Mouse (Mus musculus): ENCODE data around the gene Surf6. TPM values are rescaled to one million over a fixed set of nuclear protein-coding genes. Genes with fewer than 3 reads are reported as not detected.

Gene Surf6
- total RNA-seq (2015) (14.7 and 26.2 TPM in 2 replicates), total RNA-seq (2017) (50.7 and 56.8 TPM in 2 replicates)

GRCm38 (mm10) chr2:26902467-26903220 is at the start of gene Surf6:
Surf6 (minus strand) TSS chr2:26902879.
- ATAC-seq (replicated peaks; ENCODE audit: poor library complexity), result peak; percentile 94

GRCm38 (mm10) chr2:26952193-26952592 is 49.5 kb upstream of the Surf6 start:
- ATAC-seq (replicated peaks; ENCODE audit: poor library complexity), result no peak

- ATAC-seq (replicated peaks; ENCODE audit: poor library complexity), result no peak
Measured at GRCm38 (mm10) chr2:26951346-26951905, 48.7 kb upstream of the Surf6 start.

- ATAC-seq (replicated peaks; ENCODE audit: poor library complexity), result no peak
Measured at GRCm38 (mm10) chr2:26950411-26950810, 47.7 kb upstream of the Surf6 start.

GRCm38 (mm10) chr2:26943253-26943652 is 40.6 kb upstream of the Surf6 start:
- no peak for ATAC-seq (replicated peaks; ENCODE audit: poor library complexity)

- ATAC-seq (replicated peaks; ENCODE audit: poor library complexity), result peak; percentile 95
Measured at GRCm38 (mm10) chr2:26941539-26941938, 38.9 kb upstream of the Surf6 start.

- ATAC-seq (replicated peaks; ENCODE audit: poor library complexity), result no peak
Measured at GRCm38 (mm10) chr2:26936425-26936824, 33.7 kb upstream of the Surf6 start.

GRCm38 (mm10) chr2:26935286-26935685 is 32.6 kb upstream of the Surf6 start:
- ATAC-seq (replicated peaks; ENCODE audit: poor library complexity), result no peak

GRCm38 (mm10) chr2:26933304-26934055 is 30.8 kb upstream of the Surf6 start, which contains the start of the genes Surf4 and Stkld1:
Surf4 (minus strand) TSS chr2:26933928.
Stkld1 (plus strand) TSS chr2:26934047.
- peak; percentile 91 for ATAC-seq (replicated peaks; ENCODE audit: poor library complexity)

- ATAC-seq (replicated peaks; ENCODE audit: poor library complexity), result no peak
Measured at GRCm38 (mm10) chr2:26932473-26933303, 30.0 kb upstream of the Surf6 start.

GRCm38 (mm10) chr2:26930390-26930789 is 27.7 kb upstream of the Surf6 start:
- ATAC-seq (replicated peaks; ENCODE audit: poor library complexity), result peak; percentile 54

GRCm38 (mm10) chr2:26927745-26928476 is 25.2 kb upstream of the Surf6 start:
- no peak for ATAC-seq (replicated peaks; ENCODE audit: poor library complexity)

- no peak for ATAC-seq (replicated peaks; ENCODE audit: poor library complexity)
Measured at GRCm38 (mm10) chr2:26921784-26922183, 19.1 kb upstream of the Surf6 start.

GRCm38 (mm10) chr2:26920190-26920855 is 17.6 kb upstream of the Surf6 start:
- ATAC-seq (replicated peaks; ENCODE audit: poor library complexity), result no peak

- no peak for ATAC-seq (replicated peaks; ENCODE audit: poor library complexity)
Measured at GRCm38 (mm10) chr2:26919684-26920083, 17.0 kb upstream of the Surf6 start.

GRCm38 (mm10) chr2:26916738-26917137 is 14.1 kb upstream of the Surf6 start:
- peak; percentile 24 for ATAC-seq (replicated peaks; ENCODE audit: poor library complexity)

GRCm38 (mm10) chr2:26915927-26916728 is 13.4 kb upstream of the Surf6 start, which contains the start of the genes Surf2 and Surf1:
Surf2 (plus strand) TSS chr2:26916367.
Surf1 (minus strand) TSS chr2:26916530.
- peak; percentile 87 for ATAC-seq (replicated peaks; ENCODE audit: poor library complexity)

GRCm38 (mm10) chr2:26914148-26914941 is 11.7 kb upstream of the Surf6 start:
- ATAC-seq (replicated peaks; ENCODE audit: poor library complexity), result no peak
